Mouse (Mus musculus) thymus, adult 2 months (tissue): ENCODE data around the gene Gm21972.

Source experiments
- CTCF ChIP-seq: fragments of 200-500 bp; IDR thresholded peaks from 2 replicates; pipeline ENCODE4 v1.5.1; 2012; ENCODE audit warnings: mild to moderate bottlenecking, control low read depth, low read length, moderate library complexity, borderline replicate concordance; ENCODE audit not compliant: control insufficient read depth, poor library complexity, insufficient read depth; ENCODE audit errors: extremely low read depth
- POLR2A ChIP-seq: fragments of 200-500 bp; IDR thresholded peaks from 2 replicates; pipeline ENCODE4 v1.6.1; 2012; ENCODE audit warnings: mild to moderate bottlenecking, low read length, control low read depth, moderate library complexity; ENCODE audit not compliant: control insufficient read depth, poor library complexity, insufficient read depth; ENCODE audit errors: extremely low read depth

GRCm38 (mm10) chr1:86119549-86119948 lies 13.9 kb upstream of the Gm21972 start:
- TF ChIP-seq POLR2A: no peak
- TF ChIP-seq CTCF: no peak
